Mouse (Mus musculus) retina, embryonic 14.5 days (tissue): ENCODE data around the gene Slc26a10.

Experiments used
- DNase-seq: peaks from one replicate; pipeline ENCODE4 v3.0.0-alpha.2; 2015; ENCODE audit warnings: low spot score

The Slc26a10 gene

DNA sequence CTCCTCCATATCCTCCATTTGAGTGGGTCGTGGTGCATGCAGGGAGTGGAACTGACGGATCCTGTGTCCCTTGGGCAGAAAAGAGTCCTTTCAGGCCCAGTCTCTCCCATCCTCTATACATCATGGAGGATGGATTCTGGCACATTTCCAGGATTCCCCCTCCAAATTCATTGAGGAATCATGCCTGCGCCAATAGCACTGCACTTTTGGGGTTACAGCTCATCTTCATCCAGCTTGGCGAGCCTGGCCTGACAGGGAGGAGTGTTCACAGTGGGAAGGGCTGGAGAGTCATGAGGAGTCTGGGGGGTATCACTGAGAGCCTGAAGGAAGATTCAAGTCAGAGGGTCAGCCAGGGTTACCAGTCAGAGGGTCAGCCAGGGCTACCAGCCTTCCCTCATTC lies 2.2 kb upstream of the Slc26a10 start:
- no peak for DNase-seq

DNA sequence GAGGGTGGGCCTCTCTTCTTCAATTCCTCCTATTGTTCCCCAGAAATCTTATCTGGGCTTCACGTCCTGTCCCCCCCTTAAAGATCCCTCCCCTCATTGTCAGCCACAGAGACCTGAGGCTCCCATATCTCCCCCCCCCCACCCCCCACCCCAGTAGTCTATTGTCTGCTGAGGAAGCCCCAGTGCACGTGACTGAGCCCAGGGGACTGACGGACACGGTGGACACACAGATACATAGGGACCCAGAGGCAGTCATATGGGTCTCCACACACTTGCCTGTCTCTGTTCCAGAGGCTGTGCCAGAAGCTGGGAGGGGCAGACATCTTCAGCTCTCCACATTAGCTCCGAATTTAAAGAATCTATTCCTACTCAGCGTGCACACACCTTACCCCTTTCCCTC lies 1.1 kb upstream of the Slc26a10 start:
- DNase-seq, result no peak

DNA sequence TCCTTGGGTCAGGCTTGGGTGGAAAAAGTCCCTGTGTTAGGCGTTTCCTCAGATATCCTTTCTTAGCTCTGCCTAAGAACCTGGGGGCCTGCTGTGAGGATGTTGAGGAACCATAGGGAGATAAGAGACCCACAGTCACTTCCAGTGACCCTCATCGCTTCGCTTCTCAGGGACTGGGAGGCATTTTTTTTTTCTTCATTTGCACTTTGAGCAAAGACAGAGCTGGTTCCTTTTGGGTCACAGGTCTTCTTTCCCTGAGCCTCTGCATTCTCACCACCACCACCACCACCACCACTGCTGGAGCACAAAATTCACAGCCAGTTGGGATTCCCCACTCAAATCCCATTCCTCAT lies 226 bp upstream of the Slc26a10 start:
- DNase-seq, result no peak

- DNase-seq, result no peak
These were observed 2.0 kb downstream of the Slc26a10 start for GRCm38 (mm10) chr10:127178286-127179027.

GRCm38 (mm10) chr10:127177719-127178118 lies 2.7 kb downstream of the Slc26a10 start:
- peak; percentile 96 for DNase-seq

DNA sequence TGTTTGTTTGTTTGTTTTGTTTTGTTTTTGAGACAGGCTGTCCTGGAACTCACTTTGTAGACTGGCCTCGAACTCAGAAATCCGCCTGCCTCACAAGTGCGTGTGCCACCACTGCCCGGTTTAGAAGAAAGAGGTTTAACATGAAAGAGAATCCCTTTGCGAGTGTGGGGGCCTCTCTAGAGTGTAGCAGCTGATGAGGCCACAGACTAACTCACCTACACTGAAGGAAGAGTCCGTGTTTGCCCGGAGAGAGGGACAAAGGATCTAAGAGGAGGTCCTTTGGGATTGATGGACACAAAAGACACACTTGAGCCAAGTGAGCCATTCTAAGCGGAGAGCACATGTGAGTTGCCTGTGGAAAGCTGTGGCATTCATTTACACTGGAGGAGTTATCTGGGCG lies 3.2 kb downstream of the Slc26a10 start:
- no peak for DNase-seq

DNA sequence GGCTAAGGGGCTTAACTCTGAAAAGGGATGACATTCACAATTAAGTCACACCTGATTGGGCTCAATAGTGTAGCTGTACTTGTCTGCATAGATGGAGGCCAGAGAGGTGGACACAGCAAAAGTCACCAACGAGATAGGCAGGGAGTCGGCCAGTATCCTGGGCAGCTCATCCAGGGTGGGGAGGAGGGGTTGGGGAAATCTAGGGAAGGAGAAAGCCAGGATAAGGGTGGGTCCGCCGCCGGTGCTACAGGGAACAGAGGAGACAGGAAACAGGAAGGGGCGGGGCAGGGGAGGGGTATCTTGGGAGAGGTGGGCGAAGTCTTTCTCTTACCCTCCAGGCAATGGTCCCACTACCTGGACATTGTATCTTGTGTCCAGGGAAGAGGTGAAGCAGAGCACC lies 3.7 kb downstream of the Slc26a10 start:
- DNase-seq, result no peak

DNA sequence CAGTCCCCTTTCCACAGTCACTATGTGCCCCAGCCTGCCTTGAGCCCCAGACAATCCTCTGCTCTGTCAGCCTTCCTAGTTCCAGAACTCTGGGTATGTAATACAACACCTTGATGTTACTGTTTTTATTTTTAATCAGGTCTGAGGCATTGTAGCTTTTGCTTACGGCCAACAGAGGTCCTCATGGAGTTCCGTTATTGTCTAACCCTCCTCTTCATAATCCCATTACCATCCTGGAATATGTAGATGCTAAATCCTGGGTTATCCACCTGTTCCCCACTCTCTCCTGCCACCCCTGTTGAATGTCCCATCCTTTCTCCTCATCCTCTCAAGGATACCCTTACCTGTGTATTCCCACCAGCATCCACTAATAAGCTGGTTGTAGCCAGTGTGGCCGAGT lies 4.2 kb downstream of the Slc26a10 start:
- no peak for DNase-seq

DNA sequence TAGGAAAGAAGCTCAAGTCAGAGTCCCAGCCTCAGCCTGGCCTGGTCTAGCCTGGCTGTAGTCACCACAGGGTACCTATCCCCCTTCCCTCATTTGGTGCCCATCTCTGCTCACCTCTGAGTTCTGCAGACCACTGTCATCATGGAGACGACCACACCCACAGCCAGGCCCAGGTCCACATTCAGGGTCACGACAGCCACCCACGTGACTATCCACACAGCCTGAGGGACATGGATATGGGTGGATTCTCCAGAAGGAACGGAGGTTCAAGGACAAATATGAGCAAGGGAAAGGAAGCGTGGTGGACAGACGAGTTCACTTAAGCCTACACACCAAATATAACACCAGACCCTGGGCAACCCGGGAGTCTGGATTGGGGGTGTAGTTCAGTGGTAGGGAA lies 6.3 kb downstream of the Slc26a10 start:
- DNase-seq, result no peak

DNA sequence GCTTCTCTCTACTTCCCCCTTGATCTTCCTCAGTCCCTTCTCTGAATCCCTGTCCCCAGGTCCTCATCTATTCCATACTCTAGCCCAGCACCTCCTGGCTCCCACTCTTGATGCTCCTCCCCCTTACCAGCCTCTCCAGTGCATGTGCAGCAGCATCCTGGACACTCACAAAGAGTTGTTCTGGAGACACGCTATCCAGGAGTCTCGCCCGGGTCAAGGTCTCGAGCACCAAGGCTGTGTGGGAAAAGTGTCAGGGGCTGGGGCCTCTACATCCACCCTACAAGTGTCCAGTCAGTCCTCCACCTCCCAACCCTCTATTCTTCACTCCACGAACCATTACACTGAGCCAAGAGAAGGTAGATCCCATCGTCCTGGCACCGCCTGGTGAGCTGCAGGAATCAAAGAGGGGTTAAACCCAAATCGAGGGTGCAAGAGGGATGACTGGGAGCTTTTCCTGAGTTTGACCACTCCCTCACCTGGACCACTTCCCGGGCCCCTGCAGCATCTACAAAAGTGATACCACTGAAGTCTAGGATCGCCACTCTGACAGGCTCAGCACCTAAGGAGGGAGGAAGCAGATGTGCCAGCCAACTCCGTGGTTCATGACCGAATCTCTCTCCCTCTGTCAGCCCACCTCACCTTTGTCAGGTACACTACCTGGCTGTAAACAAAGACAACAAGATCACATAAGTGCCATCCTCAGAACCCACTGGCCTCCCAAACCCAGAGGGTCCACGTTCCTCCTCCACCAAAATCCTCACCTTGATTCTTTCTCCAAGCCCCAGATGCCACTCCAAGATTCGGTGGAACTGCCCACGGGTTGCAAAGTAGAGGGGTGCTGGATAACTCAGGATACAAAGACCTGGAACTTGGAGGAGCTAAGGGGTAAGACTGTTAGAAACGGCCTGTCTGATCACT lies 7.0 kb downstream of the Slc26a10 start:
- DNase-seq, result no peak

- DNase-seq, result no peak
These were observed 8.7 kb downstream of the Slc26a10 start for GRCm38 (mm10) chr10:127171631-127172200.

GRCm38 (mm10) chr10:127170837-127171272 lies 9.6 kb downstream of the Slc26a10 start:
- peak; percentile 85 for DNase-seq

DNA sequence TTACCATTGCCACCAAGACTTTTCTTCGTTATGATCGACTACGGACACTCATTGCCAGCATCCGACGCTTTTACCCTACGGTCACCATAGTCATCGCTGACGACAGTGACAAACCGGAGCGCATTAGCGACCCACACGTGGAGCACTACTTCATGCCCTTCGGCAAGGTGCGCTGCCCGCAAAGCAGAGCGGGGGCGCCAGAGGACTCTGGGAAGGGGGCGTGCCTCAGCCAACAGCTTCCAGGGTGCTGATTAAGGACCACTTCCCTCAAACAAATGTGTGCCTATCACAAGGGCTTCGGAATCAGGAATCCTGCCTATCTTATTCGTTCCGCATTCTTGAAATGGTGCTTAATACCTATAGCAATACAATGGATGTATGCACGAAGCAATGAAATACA lies 10.4 kb downstream of the Slc26a10 start:
- no peak for DNase-seq

- no peak for DNase-seq
These were observed 12.7 kb downstream of the Slc26a10 start for GRCm38 (mm10) chr10:127167614-127168192.

- DNase-seq, result no peak
These were observed 13.5 kb downstream of the Slc26a10 start for GRCm38 (mm10) chr10:127166771-127167613.

DNA sequence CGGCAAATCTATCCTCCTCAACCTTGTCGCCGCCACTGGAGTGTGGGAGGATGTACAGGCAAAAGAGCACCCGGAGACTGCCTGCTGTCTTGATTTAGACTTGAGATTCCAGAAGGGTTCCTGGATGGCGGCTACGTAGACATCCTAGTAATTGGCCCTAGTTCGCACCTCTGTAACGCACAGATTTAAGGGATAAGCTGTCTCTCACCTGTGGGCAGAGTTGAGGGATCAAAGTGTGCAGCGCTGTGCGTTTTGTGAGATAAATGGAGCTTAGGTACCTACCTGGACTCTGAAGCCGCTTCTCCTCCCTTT lies 14.1 kb downstream of the Slc26a10 start:
- DNase-seq, result no peak

- peak; percentile 60 for DNase-seq
These were observed 14.6 kb downstream of the Slc26a10 start for GRCm38 (mm10) chr10:127165654-127166403.

- DNase-seq, result no peak
These were observed 15.1 kb downstream of the Slc26a10 start for GRCm38 (mm10) chr10:127165354-127165653.

DNA sequence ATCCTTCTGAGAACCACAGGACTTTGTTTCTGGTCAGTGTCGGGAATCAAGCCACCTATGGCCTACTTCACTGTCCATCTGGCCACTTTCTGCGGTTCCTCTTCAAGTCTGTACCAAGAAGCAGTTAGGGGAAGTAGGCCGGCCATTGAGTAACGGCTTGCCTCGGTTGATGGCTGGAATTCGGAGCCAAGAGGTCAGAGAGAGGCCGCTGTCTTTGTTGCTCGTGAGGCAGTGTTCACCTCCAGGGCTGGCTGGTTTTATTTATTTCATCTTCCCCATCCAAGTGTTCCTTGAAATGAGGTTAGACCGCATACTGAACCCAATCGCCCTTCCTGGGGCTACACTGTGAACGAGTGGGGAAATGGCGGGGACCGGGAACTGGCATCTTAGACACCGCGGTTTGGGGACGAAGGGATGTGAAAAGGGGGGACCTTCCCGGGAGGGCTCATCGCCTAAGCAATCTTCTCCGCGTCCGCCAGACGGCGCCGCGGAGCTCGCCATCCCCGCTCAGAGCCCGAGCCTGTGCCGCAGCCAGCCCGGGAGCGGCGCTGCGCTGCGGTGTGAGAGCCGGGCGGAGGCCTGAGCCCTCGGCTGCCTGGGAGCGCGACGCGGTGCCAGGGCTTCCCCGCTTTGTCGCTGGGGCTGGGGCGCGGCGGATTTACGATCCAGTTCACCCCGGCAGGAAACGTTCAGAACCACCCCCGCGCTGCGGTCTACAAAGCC lies 15.7 kb downstream of the Slc26a10 start, which contains the start of gene B4galnt1:
Gene B4galnt1 (plus strand): TSS at position 595 of the 723 bp plus-strand sequence.
- DNase-seq, result peak; percentile 92

DNA sequence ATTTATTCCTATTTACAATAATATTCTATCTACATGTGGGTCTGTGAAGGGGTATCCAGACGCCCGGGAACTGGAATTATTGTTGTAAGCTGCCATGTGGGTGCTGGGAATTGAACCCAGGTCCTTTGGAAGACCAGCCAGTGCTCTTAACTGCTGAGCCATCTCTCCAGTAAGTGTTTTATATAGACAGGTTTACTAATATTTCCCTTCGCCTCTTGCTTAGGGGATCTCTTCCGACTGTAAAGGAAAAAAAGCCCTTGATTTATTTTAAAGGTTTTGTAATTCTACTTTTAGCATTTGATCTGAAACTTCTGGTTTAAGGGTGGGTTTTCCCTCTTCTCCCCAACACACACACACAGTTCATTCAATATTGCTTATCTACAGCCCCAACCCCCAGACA lies 16.3 kb downstream of the Slc26a10 start:
- DNase-seq, result no peak
